Mouse (Mus musculus): ENCODE measurements around the gene 1700086D15Rik.
A peak's percentile ranks its signal among the peaks of the same experiment; 100 is the strongest.

Gene 1700086D15Rik

GRCm38 (mm10) chr11:65135251-65135739, 24.4 kb downstream of the 1700086D15Rik start:
- peak; percentile 81 for DNase-seq (ENCODE audit: low read depth, low spot score)

DNA sequence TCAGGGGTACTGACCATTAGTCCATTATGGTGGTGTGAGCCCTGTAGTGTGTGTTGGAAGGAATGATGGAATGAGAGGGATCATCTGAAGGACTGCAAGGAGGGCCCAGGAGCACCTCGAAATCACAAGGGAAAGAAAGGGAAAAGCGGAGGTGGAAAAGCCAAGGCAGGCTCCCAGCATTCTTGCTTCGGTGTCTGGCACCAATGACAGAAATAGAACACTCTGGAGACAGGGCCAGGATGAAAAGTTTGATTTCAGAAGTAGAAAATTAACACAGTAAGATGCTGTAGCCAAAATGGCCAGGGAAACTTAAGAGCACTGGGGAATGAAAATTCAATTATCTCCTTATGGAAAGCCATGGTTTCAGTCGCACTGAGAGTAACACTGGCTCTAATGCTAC, 26.0 kb downstream of the 1700086D15Rik start:
- DNase-seq (ENCODE audit: low read depth, low spot score) = peak; percentile 68

DNA sequence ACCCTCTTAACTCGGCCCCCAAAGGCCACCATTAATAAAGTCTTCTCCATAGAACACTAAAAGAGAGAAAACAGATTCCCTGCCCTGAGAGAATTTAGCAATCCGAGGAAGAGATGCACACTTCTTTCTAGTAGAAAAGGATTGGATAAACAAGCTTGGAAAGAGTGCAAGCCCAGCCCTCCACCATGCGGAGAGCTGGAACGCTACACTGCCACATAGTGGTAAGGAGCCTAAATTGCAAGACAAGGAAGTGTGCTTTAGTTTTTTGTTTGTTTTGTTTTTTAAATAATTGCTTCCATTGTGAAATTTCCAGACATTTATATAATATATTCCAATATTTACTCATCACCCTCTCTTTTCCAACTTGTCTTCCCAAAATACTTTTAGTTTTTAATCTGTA, 30.6 kb downstream of the 1700086D15Rik start:
- no peak for DNase-seq (ENCODE audit: low read depth, low spot score)

DNA sequence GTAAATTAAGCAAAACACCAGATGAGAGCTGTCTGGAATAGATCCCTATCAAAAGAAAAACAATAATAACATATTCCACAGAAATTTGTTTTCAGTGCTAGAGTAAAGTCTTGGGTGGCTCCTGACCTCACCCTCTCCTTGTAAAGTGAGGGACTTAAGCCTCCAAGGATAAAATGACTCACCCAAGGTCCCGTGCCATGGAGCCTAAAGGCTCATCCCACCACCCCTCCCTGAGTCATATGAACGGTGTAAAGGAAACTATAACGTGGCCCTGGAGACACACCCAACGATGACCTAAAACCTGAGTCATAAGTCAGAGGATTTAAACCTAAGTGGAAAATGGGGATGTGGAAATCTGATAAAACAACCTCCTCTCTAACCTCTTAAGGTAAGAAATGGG, 31.0 kb downstream of the 1700086D15Rik start:
- no peak for DNase-seq (ENCODE audit: low read depth, low spot score)

- no peak for DNase-seq (ENCODE audit: low read depth, low spot score)
Observed at GRCm38 (mm10) chr11:65126566-65126965, 33.1 kb downstream of the 1700086D15Rik start.

DNA sequence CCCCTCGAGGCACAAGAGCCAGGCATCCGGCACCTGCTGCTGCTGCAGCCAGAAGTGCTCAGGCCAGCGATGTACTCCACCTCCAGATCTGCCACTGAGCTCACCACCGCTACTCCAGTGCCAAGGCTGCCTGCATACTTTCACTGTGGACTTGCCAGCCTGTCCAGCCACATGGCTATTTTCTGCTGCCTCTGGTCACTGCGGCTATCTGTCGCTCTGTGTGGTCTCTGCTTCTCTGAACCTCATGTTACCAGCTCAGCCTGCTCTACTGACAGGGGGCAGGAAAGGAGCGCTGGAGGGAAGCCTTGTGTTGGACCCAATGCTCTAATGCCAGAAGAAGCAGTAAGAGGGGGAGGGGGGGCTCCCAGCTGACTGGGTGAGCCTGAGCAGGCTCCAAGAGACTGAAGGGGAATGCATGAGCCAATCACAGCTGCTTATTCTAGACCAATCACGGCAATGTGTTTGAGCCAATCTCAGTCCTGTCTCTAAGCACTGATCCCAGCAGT, 34.7 kb downstream of the 1700086D15Rik start:
- DNase-seq (ENCODE audit: low read depth, low spot score) = no peak

DNA sequence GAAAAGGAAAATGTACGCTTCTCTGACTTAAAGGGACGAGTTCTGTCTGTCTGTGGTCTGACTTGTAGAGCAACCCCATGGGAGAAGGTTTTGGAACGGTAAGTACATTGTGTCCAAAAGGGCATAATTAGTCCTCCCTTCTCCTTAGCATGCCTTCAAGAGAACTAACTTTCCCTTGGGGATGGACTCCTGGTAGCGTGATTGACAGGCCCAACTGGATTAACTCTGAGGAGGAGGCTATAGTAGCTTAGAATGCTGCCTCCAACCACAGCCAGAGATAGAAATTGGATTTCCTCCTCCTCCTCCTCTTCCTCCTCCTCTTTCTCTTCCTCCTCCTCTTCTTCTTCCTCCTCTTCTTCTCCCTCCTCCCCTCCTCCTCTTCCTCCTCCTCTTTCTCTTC, 39.4 kb downstream of the 1700086D15Rik start:
- no peak for DNase-seq (ENCODE audit: low read depth, low spot score)

- no peak for DNase-seq (ENCODE audit: low read depth, low spot score)
Observed at GRCm38 (mm10) chr11:65115811-65116210, 43.9 kb downstream of the 1700086D15Rik start.

DNA sequence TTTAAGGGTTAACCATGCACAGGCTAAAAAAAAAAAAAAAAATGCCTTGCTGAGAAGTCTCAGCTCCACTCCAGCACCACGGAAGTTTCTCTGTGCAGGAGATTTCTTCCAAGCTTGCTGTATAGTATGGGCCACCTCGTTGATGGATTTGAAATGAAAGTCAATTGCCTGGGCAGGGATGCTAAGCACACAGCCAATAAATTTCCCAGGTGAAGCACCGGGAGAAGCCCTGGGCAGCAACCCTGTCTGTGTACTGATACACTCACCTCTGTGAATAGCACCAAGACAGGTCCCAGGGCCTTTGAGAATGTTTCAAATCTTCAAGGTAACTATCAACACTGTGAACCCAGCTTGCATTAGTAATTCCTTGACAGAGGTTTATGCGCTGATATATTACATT, 47.6 kb downstream of the 1700086D15Rik start:
- no peak for DNase-seq (ENCODE audit: low read depth, low spot score)

- no peak for DNase-seq (ENCODE audit: low read depth, low spot score)
Observed at GRCm38 (mm10) chr11:65111651-65112050, 48.0 kb downstream of the 1700086D15Rik start.

DNA sequence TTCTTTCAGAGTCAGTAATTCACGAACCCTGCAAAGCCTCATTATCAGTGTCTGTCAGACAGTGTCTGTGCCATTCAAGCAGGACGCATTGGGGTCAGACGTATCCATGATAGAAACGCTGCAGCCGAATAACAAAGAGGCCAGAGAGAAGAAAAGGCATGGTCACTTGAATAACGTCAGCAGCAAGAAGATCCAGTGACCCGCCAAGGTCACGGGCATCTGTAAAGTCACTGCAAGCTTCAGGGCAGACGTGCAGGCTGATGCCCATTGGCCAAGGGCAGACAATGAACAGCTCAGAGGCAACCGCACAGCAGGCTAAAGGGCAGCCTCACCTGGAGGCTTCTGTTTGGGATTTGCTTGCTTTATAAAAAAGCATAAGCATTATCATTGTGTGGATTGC, 49.6 kb downstream of the 1700086D15Rik start:
- no peak for DNase-seq (ENCODE audit: low read depth, low spot score)

DNA sequence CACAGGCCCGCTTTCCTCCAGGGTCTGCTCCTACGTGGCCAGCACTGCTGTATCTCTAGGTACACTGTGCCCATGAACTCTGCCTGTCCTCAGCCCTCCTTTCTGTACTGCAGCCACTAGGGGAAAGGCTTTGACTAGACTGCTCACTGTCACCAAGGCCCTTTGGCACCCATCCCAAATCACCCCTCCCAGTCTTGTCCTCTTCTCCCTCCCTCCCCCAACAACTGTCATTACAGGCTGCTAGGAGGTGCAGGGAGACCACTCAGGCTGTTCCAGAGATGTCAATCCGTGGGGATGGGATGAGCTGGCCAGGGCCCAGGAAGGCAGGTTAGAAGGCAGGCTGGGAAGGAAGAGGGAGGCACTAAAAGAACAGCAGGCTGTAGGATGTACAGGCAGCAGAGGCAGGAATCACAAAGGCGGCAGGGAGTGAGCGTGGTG, 51.9 kb downstream of the 1700086D15Rik start:
- no peak for DNase-seq (ENCODE audit: low read depth, low spot score)

DNA sequence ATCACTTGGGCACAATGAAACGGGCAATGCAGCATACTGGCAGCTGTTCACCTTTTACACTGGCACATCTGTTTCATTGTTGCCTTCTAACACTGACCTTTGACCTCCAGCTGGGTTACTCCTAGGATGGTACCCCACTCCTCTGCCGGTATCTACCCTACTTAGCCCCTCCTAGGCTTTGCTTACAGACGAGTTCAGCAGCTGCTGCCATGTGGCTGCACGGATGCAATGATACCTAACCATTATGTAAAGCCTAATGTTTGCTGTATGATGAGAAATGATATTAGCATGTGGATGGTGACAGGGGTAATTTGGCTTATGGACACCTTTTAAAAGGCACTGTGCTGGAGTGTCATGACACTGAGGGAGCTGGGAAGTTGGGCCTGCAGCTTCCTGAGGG, 52.5 kb downstream of the 1700086D15Rik start:
- DNase-seq (ENCODE audit: low read depth, low spot score) = no peak

GRCm38 (mm10) chr11:65104076-65104475, 55.6 kb downstream of the 1700086D15Rik start:
- DNase-seq (ENCODE audit: low read depth, low spot score) = no peak
